In genomic region chr3:89812166-89812565, GRCm38 (mm10) we compare ENCODE assay signal across 20 mouse cellular contexts. TPM values are rescaled to one million over a fixed set of nuclear protein-coding genes. Genes with fewer than 3 reads are reported as not detected.
DNase-seq lines count a peak whose midpoint lies in the region; TF ChIP-seq lines count a peak whose summit lies in the region.
"Had no signal": no experiment of that assay in that cellular context is flagged by ENCODE, and none has a peak within 500 bp of the region (broad histone marks: within the 10 kb centered on the region; RNA-seq: fewer than 3 reads in every experiment).

No protein-coding gene starts in this region.

- intact Hi-C loops in heart, adult 2 months (cut with DNase I), result no loop called here
- intact Hi-C loops in left cerebral cortex, adult 2 months (cut with DNase I), result no loop called here

- 64% methylated on average over 3 of the region's 3 CpGs for WGBS in heart, embryonic 10.5 days
- WGBS in heart, adult 2 months, result 73% methylated on average over 3 of the region's 3 CpGs

- no peak overlapping the region for H3K27ac ChIP-seq in heart, embryonic 10.5 days
- no peak overlapping the region for H3K27ac ChIP-seq in heart, adult 2 months
- H3K27ac ChIP-seq in left cerebral cortex, adult 2 months, result no peak overlapping the region

- TF ChIP-seq EP300 in heart, adult 2 months (IDR thresholded peaks at IDR 0.05; ENCODE audit: insufficient read depth, low read depth, low read length), result no peak

- H3K9me3 ChIP-seq in heart, embryonic 10.5 days, result no peaks in the 10 kb centered on the region
- H3K9me3 ChIP-seq: G1E had no signal

- TF ChIP-seq CTCF in heart, adult 2 months (IDR thresholded peaks at IDR 0.05), result no peak
- no peak for TF ChIP-seq CTCF in left cerebral cortex, adult 2 months (IDR thresholded peaks at IDR 0.05)

- DNase-seq in heart, adult 11 months, result peak; percentile 51
- DNase-seq in heart, postnatal 4 days, result no peak
- peak; percentile 67 for DNase-seq in heart, embryonic 10.5 days (ENCODE audit: low spot score)
- no peak for DNase-seq in heart, adult 2 months
- DNase-seq in MN1 (ENCODE audit: low spot score), result peak; percentile 37
- DNase-seq in left cerebral cortex, adult 2 months (ENCODE audit: extremely low spot score in 1 of 2, low spot score in 2 of 2), result no peak
- DNase-seq: adrenal gland, adult 2 months; adrenal gland, adult 8-10 months; adrenal gland, postnatal 10 days; adrenal gland, postnatal 14 days; adrenal gland, postnatal 25 days; adrenal gland, postnatal 36 days; B cell, adult 2 months; cerebellum, adult 11 months; cerebellum, adult 11-12 months; cerebellum, adult 18-20 months; cerebellum, adult 2 months had no signal

- H3K4me1 ChIP-seq in heart, embryonic 10.5 days, result peaks cover 7% of the 10 kb centered on the region
- H3K4me1 ChIP-seq in heart, adult 2 months (ENCODE audit: control insufficient read depth, insufficient read depth, low read length), result no peaks in the 10 kb centered on the region

- no peaks in the 10 kb centered on the region for H3K27me3 ChIP-seq in heart, embryonic 10.5 days (ENCODE audit: insufficient read depth, poor library complexity, severe bottlenecking)
- no peaks in the 10 kb centered on the region for H3K27me3 ChIP-seq in heart, adult 2 months (ENCODE audit: control insufficient read depth, insufficient read depth, low read length)

- no peak overlapping the region for H3K9ac ChIP-seq in heart, adult 2 months (ENCODE audit: low read depth, low read length)

- TF ChIP-seq POLR2A in heart, adult 2 months (IDR thresholded peaks at IDR 0.05; ENCODE audit: insufficient read depth, low read depth, low read length), result no peak

- H3K79me2 ChIP-seq in heart, adult 2 months (replicated peaks; ENCODE audit: control insufficient read depth, insufficient read depth, low read length), result no peaks in the 10 kb centered on the region

- no peaks in the 10 kb centered on the region for H3K36me3 ChIP-seq in heart, embryonic 10.5 days
- H3K36me3 ChIP-seq in heart, adult 2 months (ENCODE audit: control insufficient read depth, insufficient read depth, low read length), result no peaks in the 10 kb centered on the region
- H3K36me3 ChIP-seq: G1E had no signal

- H3K4me3 ChIP-seq in heart, embryonic 10.5 days, result no peak overlapping the region
- no peak overlapping the region for H3K4me3 ChIP-seq in heart, adult 2 months
- H3K4me3 ChIP-seq in left cerebral cortex, adult 2 months, result no peak overlapping the region

RNA-seq across cellular contexts. Expression of gene She, which starts 19.0 kb away (rescaled TPM):
- 10 to 100 TPM; 23.5 to 23.8 TPM for total RNA-seq in heart, postnatal 4 days (2021)
- 5.4 and 5.9 TPM in 2 replicates for polyA plus RNA-seq in heart, embryonic 10.5 days (2016; fragmentation: Nextera tagmentation; extraction: Ambion mirVana)
- 10 to 100 TPM; 12.3 to 13.3 TPM for total RNA-seq in heart, adult 2 months (2021)
- polyA plus RNA-seq in heart, adult 2 months (2012; rRNA removed), result 3.4 and 7.7 TPM in 2 replicates
- total RNA-seq in left cerebral cortex, adult 2 months (2021), result 1 to 10 TPM; 3.1 to 3.7 TPM
- total RNA-seq: CH12.LX, G1E had no signal
- polyA plus RNA-seq: C2C12, G1E had no signal

RNA-seq across cellular contexts. Expression of gene Ube2q1, which starts 38.8 kb away (rescaled TPM):
- 10 to 100 TPM; 37.9 to 40.0 TPM for total RNA-seq in heart, postnatal 4 days (2021)
- 9.5 and 14.7 TPM in 2 replicates for polyA plus RNA-seq in heart, embryonic 10.5 days (2016; fragmentation: Nextera tagmentation; extraction: Ambion mirVana)
- total RNA-seq in heart, adult 2 months (2021), result 10 to 100 TPM; 24.0 to 25.5 TPM
- 14.6 and 18.8 TPM in 2 replicates for polyA plus RNA-seq in heart, adult 2 months (2012; rRNA removed)
- total RNA-seq in left cerebral cortex, adult 2 months (2021), result 10 to 100 TPM; 83.9 to 90.7 TPM

RNA-seq across cellular contexts. Expression of gene Chrnb2, which starts 47.7 kb away (rescaled TPM):
- under 1 TPM; 0.09 to 0.17 TPM for total RNA-seq in heart, postnatal 4 days (2021)
- 0.25 and 0.26 TPM in 2 replicates for polyA plus RNA-seq in heart, embryonic 10.5 days (2016; fragmentation: Nextera tagmentation; extraction: Ambion mirVana)
- total RNA-seq in heart, adult 2 months (2021), result under 1 TPM; 0.14 to 0.16 TPM
- 0.35 and 0.61 TPM in 2 replicates for polyA plus RNA-seq in heart, adult 2 months (2012; rRNA removed)
- 10 to 100 TPM; 29.0 to 29.3 TPM for total RNA-seq in left cerebral cortex, adult 2 months (2021)

Comparison
In these comparisons a context has a peak if more than half of its experiments do, and no peak if none do; other contexts are left out.
1. DNase-seq: peak in heart, adult 11 months (single experiment), heart, embryonic 10.5 days (single experiment) and MN1 (single experiment); none in heart, postnatal 4 days (single experiment), heart, adult 2 months (0 of 2) and left cerebral cortex, adult 2 months (0 of 2).
2. RNA of gene Chrnb2, which starts 47.7 kb away (total RNA-seq): 29.0 to 29.3 TPM in left cerebral cortex, adult 2 months; 0.09 to 0.17 TPM in heart, postnatal 4 days and 0.14 to 0.16 TPM in heart, adult 2 months; every median in the first group is over 10 times any median in the second.